Mouse (Mus musculus): Measurements from ENCODE around the gene Dbil5. TPM values are rescaled to one million over a fixed set of nuclear protein-coding genes. Genes with fewer than 3 reads are reported as not detected.

Gene Dbil5
- polyA plus RNA-seq, 1 experiment from 2014 or later, result 1.4 TPM

DNA sequence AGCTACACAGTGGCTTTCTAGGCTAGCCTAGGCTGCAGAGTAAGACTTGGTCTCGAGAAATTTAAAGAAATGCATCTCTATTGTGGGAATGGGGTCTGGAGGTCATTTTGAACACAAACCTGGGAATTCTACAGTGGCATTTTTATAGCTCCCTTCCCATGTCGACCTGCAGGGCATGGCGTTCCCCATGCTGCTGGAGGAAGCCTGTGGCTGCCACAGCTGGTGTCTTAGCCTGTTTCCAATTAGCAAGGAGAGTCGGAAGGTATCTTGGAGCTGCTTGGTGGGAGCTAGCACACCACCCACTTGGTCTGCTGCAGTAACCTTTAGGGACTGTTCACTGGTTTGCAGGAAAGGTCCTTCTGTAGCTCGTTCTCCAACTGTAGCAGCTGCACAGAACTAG, 38.7 kb downstream of the Dbil5 start:
- H3K27me3 ChIP-seq (ENCODE audit: insufficient read depth, low read length), result no peaks in the 10 kb centered on the region
- no peak overlapping the region for H3K4me2 ChIP-seq (ENCODE audit: low read length)
- H3K36me3 ChIP-seq (ENCODE audit: insufficient read depth, low read length), result no peaks in the 10 kb centered on the region; the same call in 1 of the 2 replicates
- peaks cover 6% of the 10 kb centered on the region; the same call in 1 of the 2 replicates for H3K4me1 ChIP-seq (replicated peaks; ENCODE audit: insufficient read depth, low read length)
- no peaks in the 10 kb centered on the region for H3K9me3 ChIP-seq (replicated peaks; ENCODE audit: low read length)
- no peak overlapping the region for H3K9ac ChIP-seq (ENCODE audit: low read depth, low read length)
- H3K4me3 ChIP-seq (replicated peaks; ENCODE audit: low read depth, low read length), result no peak overlapping the region
- no peak overlapping the region for H3K27ac ChIP-seq
- ATAC-seq (replicated peaks; ENCODE audit: low FRiP score, low read depth), result no peak
- no peak for TF ChIP-seq CTCF (IDR thresholded peaks at IDR 0.05; ENCODE audit: low read depth)
- WGBS, result 20% methylated on average over 5 of the region's 5 CpGs
- DNase-seq (ENCODE audit: low spot score), result no peak

GRCm38 (mm10) chr11:76257386-76257785, 40.0 kb downstream of the Dbil5 start:
- Histone ChIP-seq H3K27me3 (ENCODE audit: insufficient read depth, low read length) (no peaks in the 10 kb centered on the region), H3K4me1 (replicated peaks; ENCODE audit: insufficient read depth, low read length) (peaks cover 6% of the 10 kb centered on the region; the same call in 1 of the 2 replicates), H3K4me2 (ENCODE audit: low read length) (no peak overlapping the region), H3K4me3 (replicated peaks; ENCODE audit: low read depth, low read length) (no peak overlapping the region), H3K9ac (ENCODE audit: low read depth, low read length) (no peak overlapping the region), H3K9me3 (replicated peaks; ENCODE audit: low read length) (no peaks in the 10 kb centered on the region), H3K27ac (no peak overlapping the region), H3K36me3 (ENCODE audit: insufficient read depth, low read length) (peaks cover 4% of the 10 kb centered on the region; the same call in 1 of the 2 replicates)
- WGBS, result 64% methylated on average over 4 of the region's 4 CpGs
- TF ChIP-seq CTCF (IDR thresholded peaks at IDR 0.05; ENCODE audit: low read depth), result no peak
- no peak for DNase-seq (ENCODE audit: low spot score)
- no peak for ATAC-seq (replicated peaks; ENCODE audit: low FRiP score, low read depth)

DNA sequence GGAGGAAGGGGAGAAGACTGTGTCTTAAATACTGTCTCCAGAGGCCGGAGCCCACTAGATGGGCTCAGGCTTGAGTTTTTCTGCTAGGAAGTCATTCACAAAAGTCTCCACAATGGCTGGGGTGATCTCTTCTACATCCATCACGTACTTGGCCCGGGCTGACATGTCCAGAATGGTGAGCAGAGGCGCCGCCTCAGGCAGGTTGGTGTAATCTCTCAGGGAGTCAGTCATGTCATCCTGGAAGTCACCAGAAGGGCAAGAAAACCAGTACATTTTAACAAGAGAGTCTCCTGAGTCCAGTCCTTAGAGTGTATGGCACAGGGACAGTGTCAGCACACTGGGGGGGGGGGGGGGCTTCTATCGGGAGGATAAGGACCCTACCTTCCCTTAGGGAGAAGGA, 41.1 kb downstream of the Dbil5 start:
- no peak for DNase-seq (ENCODE audit: low spot score)
- H3K27me3 ChIP-seq (ENCODE audit: insufficient read depth, low read length), result no peaks in the 10 kb centered on the region
- peaks cover 4% of the 10 kb centered on the region; the same call in 1 of the 2 replicates for H3K36me3 ChIP-seq (ENCODE audit: insufficient read depth, low read length)
- no peak for TF ChIP-seq CTCF (IDR thresholded peaks at IDR 0.05; ENCODE audit: low read depth)
- H3K4me2 ChIP-seq (ENCODE audit: low read length), result no peak overlapping the region
- H3K4me3 ChIP-seq (replicated peaks; ENCODE audit: low read depth, low read length), result no peak overlapping the region
- no peaks in the 10 kb centered on the region for H3K9me3 ChIP-seq (replicated peaks; ENCODE audit: low read length)
- H3K27ac ChIP-seq, result no peak overlapping the region
- 86% methylated on average over 6 of the region's 6 CpGs for WGBS
- peaks cover 6% of the 10 kb centered on the region; the same call in 1 of the 2 replicates for H3K4me1 ChIP-seq (replicated peaks; ENCODE audit: insufficient read depth, low read length)
- no peak overlapping the region for H3K9ac ChIP-seq (ENCODE audit: low read depth, low read length)
- no peak for ATAC-seq (replicated peaks; ENCODE audit: low FRiP score, low read depth)

- H3K27ac ChIP-seq, result no peak overlapping the region
- no peak for TF ChIP-seq CTCF (IDR thresholded peaks at IDR 0.05; ENCODE audit: low read depth)
- WGBS, result 75% methylated on average over 10 of the region's 10 CpGs
- H3K4me1 ChIP-seq (replicated peaks; ENCODE audit: insufficient read depth, low read length), result peaks cover 6% of the 10 kb centered on the region; the same call in 1 of the 2 replicates
- ATAC-seq (replicated peaks; ENCODE audit: low FRiP score, low read depth) (no peak), DNase-seq (ENCODE audit: low spot score) (no peak)
- H3K9me3 ChIP-seq (replicated peaks; ENCODE audit: low read length), result no peaks in the 10 kb centered on the region
- no peaks in the 10 kb centered on the region for H3K27me3 ChIP-seq (ENCODE audit: insufficient read depth, low read length)
- no peak overlapping the region for H3K9ac ChIP-seq (ENCODE audit: low read depth, low read length)
- H3K4me3 ChIP-seq (replicated peaks; ENCODE audit: low read depth, low read length), result no peak overlapping the region
- H3K4me2 ChIP-seq (ENCODE audit: low read length), result no peak overlapping the region
- peaks cover 4% of the 10 kb centered on the region; the same call in 1 of the 2 replicates for H3K36me3 ChIP-seq (ENCODE audit: insufficient read depth, low read length)
Observed at GRCm38 (mm10) chr11:76260208-76261050, 43.0 kb downstream of the Dbil5 start.

DNA sequence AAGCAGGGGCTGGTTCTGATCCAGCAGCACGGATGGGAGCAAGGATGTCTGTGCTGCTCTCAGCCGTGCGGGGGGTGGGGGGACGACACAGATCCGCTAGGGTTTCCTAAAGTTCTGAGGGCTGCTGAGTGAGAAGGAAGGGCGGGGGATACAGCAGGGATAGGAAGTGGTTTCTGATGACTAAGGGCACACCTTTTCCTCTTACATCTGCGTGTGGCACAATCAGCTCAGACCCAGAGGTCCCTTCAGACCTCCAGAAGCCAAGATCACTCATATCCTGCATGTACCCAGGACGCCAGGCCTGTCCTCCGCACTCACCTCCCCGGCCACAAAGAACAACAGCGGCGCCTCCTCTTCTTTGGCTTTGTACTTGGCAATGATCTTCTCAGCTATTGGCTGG, 43.8 kb downstream of the Dbil5 start:
- DNase-seq (ENCODE audit: low spot score) (no peak), ATAC-seq (replicated peaks; ENCODE audit: low FRiP score, low read depth) (no peak)
- no peak for TF ChIP-seq CTCF (IDR thresholded peaks at IDR 0.05; ENCODE audit: low read depth)
- Histone ChIP-seq H3K27ac (no peak overlapping the region), H3K4me1 (replicated peaks; ENCODE audit: insufficient read depth, low read length) (peaks cover 4% of the 10 kb centered on the region; the same call in 1 of the 2 replicates), H3K9me3 (replicated peaks; ENCODE audit: low read length) (no peaks in the 10 kb centered on the region), H3K36me3 (ENCODE audit: insufficient read depth, low read length) (peaks cover 4% of the 10 kb centered on the region; the same call in 1 of the 2 replicates), H3K9ac (ENCODE audit: low read depth, low read length) (no peak overlapping the region), H3K4me3 (replicated peaks; ENCODE audit: low read depth, low read length) (no peak overlapping the region), H3K27me3 (ENCODE audit: insufficient read depth, low read length) (no peaks in the 10 kb centered on the region), H3K4me2 (ENCODE audit: low read length) (no peak overlapping the region)
- WGBS, result 74% methylated on average over 12 of the region's 12 CpGs

DNA sequence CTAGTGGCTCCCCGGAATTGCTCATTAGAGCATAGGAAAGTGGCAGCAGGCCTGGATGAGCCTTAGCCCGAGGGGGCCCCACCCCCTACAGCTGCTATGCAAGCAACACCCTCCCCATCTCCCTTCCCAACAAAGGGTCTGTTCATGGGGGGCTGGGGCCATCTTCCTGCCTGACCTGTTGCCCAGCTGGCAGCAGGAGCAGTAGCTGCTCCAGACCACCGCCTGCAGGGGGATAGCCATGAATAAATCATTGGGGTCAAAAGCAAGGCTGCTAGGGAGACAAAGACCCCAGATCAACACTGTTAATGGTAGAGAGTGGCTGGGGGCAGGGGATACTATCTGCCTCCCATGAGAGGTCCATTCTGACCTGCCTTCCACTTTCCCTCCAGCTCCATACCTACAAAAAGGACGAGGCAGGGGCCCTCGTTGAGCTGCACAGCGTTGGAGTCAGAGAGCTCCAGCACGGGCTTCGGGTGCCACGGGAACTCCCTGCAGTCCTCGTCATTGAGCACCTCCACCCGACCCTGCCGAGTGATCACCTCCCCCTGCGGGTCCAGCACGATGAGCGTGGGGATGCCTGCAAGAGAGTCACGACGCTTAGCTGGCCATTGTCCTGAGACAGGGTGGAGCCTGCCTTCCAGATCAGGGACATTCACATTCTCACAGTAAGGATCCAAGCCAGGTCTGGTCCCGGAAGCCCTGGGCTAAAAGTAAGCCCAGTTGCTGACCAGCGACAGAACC, 45.4 kb downstream of the Dbil5 start:
- Histone ChIP-seq H3K4me2 (ENCODE audit: low read length) (no peak overlapping the region), H3K9ac (ENCODE audit: low read depth, low read length) (no peak overlapping the region), H3K4me1 (replicated peaks; ENCODE audit: insufficient read depth, low read length) (no peaks in the 10 kb centered on the region), H3K36me3 (ENCODE audit: insufficient read depth, low read length) (peaks cover 4% of the 10 kb centered on the region; the same call in 1 of the 2 replicates), H3K27ac (no peak overlapping the region), H3K4me3 (replicated peaks; ENCODE audit: low read depth, low read length) (no peak overlapping the region), H3K9me3 (replicated peaks; ENCODE audit: low read length) (no peaks in the 10 kb centered on the region), H3K27me3 (ENCODE audit: insufficient read depth, low read length) (no peaks in the 10 kb centered on the region)
- TF ChIP-seq CTCF (IDR thresholded peaks at IDR 0.05; ENCODE audit: low read depth), result no peak
- ATAC-seq (replicated peaks; ENCODE audit: low FRiP score, low read depth) (no peak; the same call in 1 of the 2 replicates), DNase-seq (ENCODE audit: low spot score) (no peak)
- WGBS, result 23% methylated on average over 19 of the region's 19 CpGs

Measured in kidney, postnatal 0 days (tissue).